Mouse (Mus musculus) embryonic facial prominence, embryonic 14.5 days (tissue): ENCODE measurements around the gene Hspb2. TPM values are rescaled to one million over a fixed set of nuclear protein-coding genes. Genes with fewer than 3 reads are reported as not detected.

Experiments
- ATAC-seq: fragments of 200-750 bp; cut with Nextera tagmentation; 2 replicates; pipeline ENCODE4 v1.8.0; 2017; ENCODE audit warnings: low read depth, moderate number of reproducible peaks, moderate TSS enrichment
- DNase-seq: peaks from one replicate; pipeline ENCODE4 v3.0.0-alpha.2; 2015; ENCODE audit warnings: low spot score
- H3K27ac ChIP-seq: fragments of 300-500 bp; sonication (generic); replicated peaks from 2 replicates; pipeline ENCODE4 v1.5.1; 2014; ENCODE audit warnings: low read depth, mild to moderate bottlenecking, low read length, moderate library complexity
- H3K27me3 ChIP-seq: fragments of 300-500 bp; sonication (generic); replicated peaks from 2 replicates; pipeline ENCODE4 v1.6.1; 2014; ENCODE audit warnings: low read length; ENCODE audit not compliant: control insufficient read depth, insufficient read depth
- H3K36me3 ChIP-seq: fragments of 300-500 bp; sonication (generic); 2 replicates; pipeline ENCODE4 v1.6.1; 2014; ENCODE audit warnings: low read length, mixed read lengths; ENCODE audit not compliant: control insufficient read depth, insufficient read depth
- H3K4me1 ChIP-seq: fragments of 300-500 bp; sonication (generic); 2 replicates; pipeline ENCODE4 v1.6.1; 2014; ENCODE audit warnings: antibody characterized with exemption, low read length; ENCODE audit not compliant: control insufficient read depth, insufficient read depth
- H3K4me2 ChIP-seq: fragments of 300-500 bp; sonication (generic); 2 replicates; pipeline ENCODE4 v1.6.1; 2014; ENCODE audit warnings: low read depth, mild to moderate bottlenecking, low read length, moderate library complexity, mixed read lengths
- H3K4me3 ChIP-seq: fragments of 300-500 bp; sonication (generic); 2 replicates; pipeline ENCODE4 v1.5.1; 2014; ENCODE audit warnings: low read depth, mild to moderate bottlenecking, low read length
- H3K9ac ChIP-seq: fragments of 300-500 bp; sonication (generic); 2 replicates; pipeline ENCODE4 v1.6.1; 2014; ENCODE audit warnings: low read depth, mild to moderate bottlenecking, low read length, moderate library complexity, mixed read lengths
- H3K9me3 ChIP-seq: fragments of 300-500 bp; sonication (generic); 2 replicates; pipeline ENCODE4 v1.6.1; 2016; ENCODE audit warnings: low read length; ENCODE audit not compliant: control insufficient read depth
- WGBS: fragments of 180-500 bp; shearing (Covaris S2); extraction: QIAGEN DNeasy Blood & Tissue Kit; methylation state at CpG from one replicate; pipeline ENCODE4 v1.1.7; 2014; 5-methylcytosine and 5-hydroxymethylcytosine counted together
- polyA plus RNA-seq: library from polyadenylated mRNA; unstranded; fragments of >200 nt; fragmentation: Nextera tagmentation; extraction: Ambion mirVana; gene quantifications from 2 replicates; pipeline ENCODE4 v1.2.1, GENCODE M21; 2014

Gene Hspb2
- polyA plus RNA-seq, 1 experiment from 2014 or later = 136 TPM

DNA sequence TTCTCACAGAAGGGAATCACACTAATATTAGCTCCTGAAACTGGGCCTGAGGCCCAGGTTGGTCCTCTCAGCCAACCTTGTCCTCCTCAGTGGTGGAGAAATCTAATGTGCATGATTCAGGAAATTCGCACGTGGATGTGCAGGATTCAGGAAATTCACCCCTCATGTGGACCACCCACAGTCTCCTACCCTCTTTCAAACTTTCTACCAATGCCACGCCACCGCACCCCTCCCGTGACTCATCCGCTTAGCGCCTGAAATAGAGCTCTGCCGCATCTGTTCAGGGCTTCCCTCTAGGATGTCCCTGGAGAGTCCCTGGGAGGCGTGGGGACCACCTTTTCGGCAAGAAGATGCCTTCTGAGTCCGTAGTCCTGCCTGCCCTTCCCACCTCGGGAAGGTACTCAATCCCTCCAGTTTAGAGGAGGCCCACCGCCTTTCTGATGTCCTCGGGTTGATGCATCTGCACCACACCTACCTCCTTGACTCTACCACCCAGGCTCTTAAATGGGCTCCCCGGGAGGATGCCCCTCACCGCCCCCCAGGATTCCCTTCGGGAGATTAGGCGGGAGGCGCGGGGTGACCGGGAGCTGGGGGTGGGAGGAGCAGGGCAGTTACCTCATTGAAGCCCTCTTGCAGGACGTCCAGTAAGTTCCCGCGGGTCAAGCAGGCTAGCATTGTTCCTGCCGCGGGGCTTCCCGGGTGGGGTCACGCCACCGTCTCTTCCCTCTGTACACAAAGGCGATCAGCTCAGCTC, 24.8 kb downstream of the Hspb2 start:
- H3K9me3 ChIP-seq = no peaks in the 10 kb centered on the region
- H3K27me3 ChIP-seq = no peaks in the 10 kb centered on the region
- H3K36me3 ChIP-seq = no peaks in the 10 kb centered on the region
- H3K27ac ChIP-seq = peak overlapping the region; percentile 65
- peaks cover 21% of the 10 kb centered on the region for H3K4me1 ChIP-seq
- WGBS = 2% methylated on average over 29 of the region's 30 CpGs
- ATAC-seq = 0 out of 2 replicates have a peak, but pooled peaks have one; percentile 26
- H3K4me3 ChIP-seq = peak overlapping the region; percentile 64
- DNase-seq = peak; percentile 73
- peak overlapping the region; percentile 80 for H3K9ac ChIP-seq
- H3K4me2 ChIP-seq = peak overlapping the region; percentile 89

DNA sequence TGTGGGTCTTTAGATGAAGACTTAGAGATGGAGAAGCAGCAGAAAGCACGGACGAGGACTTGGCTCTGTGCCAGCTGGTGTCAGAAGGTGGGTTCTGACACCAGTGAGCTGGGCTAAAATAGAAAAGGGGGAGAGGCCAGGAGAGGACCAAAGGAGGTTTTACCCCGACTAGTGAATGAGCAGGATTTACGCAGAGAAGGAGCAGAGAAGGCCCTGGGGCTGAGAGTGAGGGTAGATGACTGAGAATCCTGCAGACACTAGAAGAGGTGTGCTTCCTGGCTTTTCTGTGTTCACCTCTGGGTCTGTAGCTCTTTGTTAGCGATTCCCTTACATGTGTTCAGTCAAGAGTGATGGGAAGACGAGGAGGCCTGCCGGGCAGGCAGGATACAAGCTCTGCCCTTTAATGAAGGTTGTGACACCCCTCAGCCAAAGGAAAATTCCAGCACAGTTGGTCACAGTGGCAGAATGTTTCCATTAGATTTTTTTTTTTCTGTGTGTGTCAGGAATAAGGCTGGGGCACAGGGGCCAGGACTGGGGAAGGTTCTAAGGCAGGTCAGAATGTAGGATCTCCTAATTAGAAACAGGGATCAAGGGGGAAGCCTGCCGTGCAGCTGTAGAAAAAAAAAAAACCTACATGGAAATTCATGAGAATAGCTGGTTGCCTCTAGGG, 26.1 kb downstream of the Hspb2 start:
- peak overlapping the region; percentile 89 for H3K4me2 ChIP-seq
- WGBS = 18% methylated on average over 8 of the region's 8 CpGs
- peak overlapping the region; percentile 64 for H3K4me3 ChIP-seq
- no peak for DNase-seq
- peak overlapping the region; percentile 68 for H3K27ac ChIP-seq
- no peaks in the 10 kb centered on the region for H3K36me3 ChIP-seq
- H3K4me1 ChIP-seq = peaks cover 24% of the 10 kb centered on the region
- no peak for ATAC-seq
- H3K27me3 ChIP-seq = no peaks in the 10 kb centered on the region
- H3K9ac ChIP-seq = no peak overlapping the region
- no peaks in the 10 kb centered on the region for H3K9me3 ChIP-seq

GRCm38 (mm10) chr9:50724661-50725330, 27.4 kb downstream of the Hspb2 start:
- no peak overlapping the region for H3K27ac ChIP-seq
- 41% methylated on average over 3 of the region's 3 CpGs for WGBS
- peak; percentile 53 for DNase-seq

DNA sequence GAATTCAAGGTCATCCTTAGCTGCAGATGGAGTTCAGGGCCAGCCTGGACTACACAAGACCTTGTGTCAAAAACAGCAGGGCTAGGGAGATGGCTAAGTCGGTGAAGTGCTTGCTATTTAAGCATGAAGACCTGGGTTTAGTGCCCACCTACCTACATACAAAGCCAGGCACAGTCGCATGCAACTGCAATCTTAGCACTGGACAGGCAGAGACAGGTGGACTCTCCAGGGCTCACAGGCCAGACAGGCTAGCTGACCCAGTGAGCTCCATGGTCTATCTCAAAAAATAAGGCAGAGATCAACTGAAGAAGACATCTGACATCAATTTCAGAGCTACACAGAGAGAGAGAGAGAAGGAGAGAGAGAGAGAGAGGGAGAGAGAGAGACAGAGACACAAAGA, 28.0 kb downstream of the Hspb2 start:
- ATAC-seq = no peak
- no peak overlapping the region; the same call in 1 of the 2 replicates for H3K9ac ChIP-seq

More at GRCm38 (mm10) chr9:50724661-50725330, 27.4 kb downstream of the Hspb2 start:
- Histone ChIP-seq H3K4me2 (peak overlapping the region; percentile 16; the same call in 1 of the 2 replicates), H3K4me3 (no peak overlapping the region), H3K36me3 (no peaks in the 10 kb centered on the region), H3K27me3 (no peaks in the 10 kb centered on the region), H3K9me3 (no peaks in the 10 kb centered on the region), H3K4me1 (peaks cover 27% of the 10 kb centered on the region), H3K9ac (no peak overlapping the region; the same call in 1 of the 2 replicates)
- no peak for ATAC-seq

GRCm38 (mm10) chr9:50723406-50723805, 28.7 kb downstream of the Hspb2 start:
- DNase-seq (peak; percentile 89), ATAC-seq (no peak)
- Histone ChIP-seq H3K27ac (peak overlapping the region; percentile 67; the same call in 1 of the 2 replicates), H3K36me3 (no peaks in the 10 kb centered on the region), H3K4me2 (peak overlapping the region; percentile 43), H3K9ac (no peak overlapping the region), H3K4me1 (peaks cover 27% of the 10 kb centered on the region), H3K4me3 (no peak overlapping the region), H3K27me3 (no peaks in the 10 kb centered on the region), H3K9me3 (no peaks in the 10 kb centered on the region)
- WGBS = 32% methylated on average over 7 of the region's 7 CpGs

More for the DNA sequence above, 28.0 kb downstream of the Hspb2 start:
- H3K9me3 ChIP-seq = no peaks in the 10 kb centered on the region
- H3K27me3 ChIP-seq = no peaks in the 10 kb centered on the region
- H3K4me2 ChIP-seq = 0 out of 2 replicates have a peak overlapping the region, but pooled peaks have one; percentile 4
- no peak overlapping the region; the same call in none of the 2 replicates for H3K27ac ChIP-seq
- no peaks in the 10 kb centered on the region for H3K36me3 ChIP-seq
- DNase-seq = no peak
- H3K4me3 ChIP-seq = no peak overlapping the region
- H3K4me1 ChIP-seq = peaks cover 27% of the 10 kb centered on the region
- WGBS = 72% methylated on average over 2 of the region's 2 CpGs

DNA sequence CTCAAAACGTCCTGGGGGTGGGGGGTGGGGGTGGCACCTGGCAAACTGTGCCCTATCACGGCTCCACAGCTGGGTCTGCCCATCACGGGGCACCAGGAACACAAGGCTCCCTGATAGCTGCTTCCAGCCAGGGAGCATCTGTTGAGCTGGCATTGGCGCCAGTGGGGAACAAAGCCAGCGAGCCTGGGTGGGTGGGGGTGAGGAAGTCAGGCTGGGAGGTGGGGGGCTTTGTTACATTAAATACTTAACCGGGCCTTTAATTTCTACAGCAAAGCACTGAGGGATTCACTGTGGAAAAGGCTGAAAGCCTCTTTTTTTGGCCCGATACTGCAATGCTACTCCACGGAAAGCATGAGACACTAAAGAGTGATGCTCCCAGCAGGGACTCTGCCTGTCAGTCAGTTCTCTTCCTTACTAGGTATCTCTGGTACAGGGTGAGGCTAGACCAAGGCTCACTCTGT, 29.7 kb downstream of the Hspb2 start:
- Histone ChIP-seq H3K9ac (no peak overlapping the region), H3K4me3 (no peak overlapping the region), H3K4me2 (peak overlapping the region; percentile 43; the same call in 1 of the 2 replicates), H3K27ac (no peak overlapping the region), H3K9me3 (no peaks in the 10 kb centered on the region), H3K4me1 (peaks cover 27% of the 10 kb centered on the region), H3K27me3 (no peaks in the 10 kb centered on the region), H3K36me3 (no peaks in the 10 kb centered on the region)
- 47% methylated on average over 8 of the region's 8 CpGs for WGBS
- 0 out of 2 replicates have a peak, but pooled peaks have one; percentile 30 for ATAC-seq
- DNase-seq = no peak

- Histone ChIP-seq H3K4me2 (peak overlapping the region; percentile 28), H3K4me3 (no peak overlapping the region), H3K27ac (peak overlapping the region; percentile 33; the same call in 1 of the 2 replicates), H3K27me3 (no peaks in the 10 kb centered on the region), H3K9me3 (no peaks in the 10 kb centered on the region), H3K4me1 (peaks cover 16% of the 10 kb centered on the region), H3K9ac (peak overlapping the region; percentile 37; the same call in 1 of the 2 replicates), H3K36me3 (0 out of 2 replicates have a peak, but pooled peaks cover 4% of the 10 kb centered on the region)
- 34% methylated on average over 12 of the region's 12 CpGs for WGBS
- DNase-seq (peak; percentile 35), ATAC-seq (no peak)
Observed at GRCm38 (mm10) chr9:50721061-50721460, 31.1 kb downstream of the Hspb2 start.

DNA sequence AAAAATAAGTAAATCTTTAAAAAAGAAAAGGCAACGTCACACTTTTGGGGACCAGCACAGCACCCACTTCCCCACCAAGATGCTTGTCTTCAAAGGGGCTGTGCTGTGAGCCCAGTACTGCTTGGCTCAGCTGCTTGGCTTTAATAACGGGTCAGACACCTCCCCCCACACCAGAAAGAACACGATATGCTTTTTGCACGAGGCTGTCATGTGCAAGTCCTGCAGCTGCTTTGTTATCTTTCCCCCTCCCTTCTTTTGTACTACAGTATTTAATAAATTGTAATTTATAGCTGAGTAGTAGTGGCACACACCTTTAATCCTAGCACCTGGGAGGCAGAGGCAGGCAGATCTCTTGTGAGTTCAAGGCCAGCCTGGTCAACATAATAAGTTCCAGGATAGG, 33.3 kb downstream of the Hspb2 start:
- no peaks in the 10 kb centered on the region for H3K9me3 ChIP-seq
- H3K9ac ChIP-seq = no peak overlapping the region
- ATAC-seq = no peak
- H3K27me3 ChIP-seq = no peaks in the 10 kb centered on the region
- no peak for DNase-seq
- H3K4me2 ChIP-seq = no peak overlapping the region
- 0 out of 2 replicates have a peak, but pooled peaks cover 6% of the 10 kb centered on the region for H3K36me3 ChIP-seq
- WGBS = 72% methylated on average over 4 of the region's 4 CpGs
- H3K27ac ChIP-seq = no peak overlapping the region
- H3K4me3 ChIP-seq = no peak overlapping the region
- H3K4me1 ChIP-seq = peaks cover 10% of the 10 kb centered on the region
